Mouse (Mus musculus): ENCODE data around the gene Ccdc153. TPM values are rescaled to one million over a fixed set of nuclear protein-coding genes. Genes with fewer than 3 reads are reported as not detected.

Ccdc153 gene
- total and polyA plus RNA-seq, 3 experiments = not detected

DNA sequence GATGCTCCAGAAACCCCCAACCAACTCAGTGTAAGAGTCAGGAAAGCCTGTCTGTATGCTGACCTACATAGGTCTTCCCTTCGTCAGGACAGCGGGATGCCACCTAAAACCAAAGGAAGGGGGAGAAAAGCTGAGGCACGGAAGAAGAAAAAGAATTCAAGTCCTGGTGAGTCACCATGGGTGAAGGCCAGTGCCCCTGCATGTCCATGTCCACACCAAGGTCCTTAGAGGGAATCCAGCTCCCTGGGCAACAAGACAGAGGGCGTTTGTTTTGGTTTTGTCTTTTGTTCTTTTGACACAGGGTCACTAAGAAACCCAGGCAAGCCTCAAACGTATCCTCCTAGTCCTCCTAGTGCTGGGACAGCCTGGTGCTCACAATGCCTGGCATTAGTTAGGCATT, 435 bp downstream of the Ccdc153 start:
- H3K27ac ChIP-seq (ENCODE audit: control insufficient read depth, low read depth, low read length) = no peak overlapping the region
- H3K9ac ChIP-seq (ENCODE audit: control insufficient read depth, low read depth, low read length, poor library complexity, severe bottlenecking) = no peak overlapping the region
- no peaks in the 10 kb centered on the region for H3K9me3 ChIP-seq (replicated peaks; ENCODE audit: insufficient read depth, low read length)
- no peaks in the 10 kb centered on the region for H3K27me3 ChIP-seq (ENCODE audit: control insufficient read depth in 1 of 2, insufficient read depth in 2 of 2, low read length in 2 of 2)
- no peaks in the 10 kb centered on the region for H3K36me3 ChIP-seq (ENCODE audit: control insufficient read depth in 1 of 2, insufficient read depth in 2 of 2, low read length in 2 of 2)
- H3K4me1 ChIP-seq (ENCODE audit: control insufficient read depth in 1 of 2, insufficient read depth in 2 of 2, low read length in 2 of 2) = no peaks in the 10 kb centered on the region
- no peak overlapping the region for H3K4me3 ChIP-seq (ENCODE audit: control insufficient read depth in 1 of 2, insufficient read depth in 1 of 2, low read depth in 2 of 2, low read length in 2 of 2)
- no peak for DNase-seq (ENCODE audit: low read depth, low spot score)
- no peaks in the 10 kb centered on the region for H3K79me2 ChIP-seq (ENCODE audit: control insufficient read depth, insufficient read depth, low read length, poor library complexity)
- TF ChIP-seq MAX (IDR thresholded peaks at IDR 0.05; ENCODE audit: low read length) (no peak), KAT2A (conservative IDR thresholded peaks at IDR 0.05; ENCODE audit: low read depth, low read length) (no peak), CHD1 (IDR thresholded peaks at IDR 0.05; ENCODE audit: low read depth, low read length) (no peak), GABPA (IDR thresholded peaks at IDR 0.05; ENCODE audit: low read depth, low read length) (no peak), E2F4 (IDR thresholded peaks at IDR 0.05; ENCODE audit: borderline replicate concordance, low read depth, low read length) (no peak), UBTF (IDR thresholded peaks at IDR 0.05; ENCODE audit: borderline replicate concordance, insufficient read depth, low read depth, low read length) (no peak), POLR2AphosphoS2 (IDR thresholded peaks at IDR 0.05; ENCODE audit: low read length) (no peak), RAD21 (IDR thresholded peaks at IDR 0.05; ENCODE audit: low read depth, low read length) (no peak), NELFE (IDR thresholded peaks at IDR 0.05; ENCODE audit: low read depth, low read length) (no peak), ZC3H11A (IDR thresholded peaks at IDR 0.05; ENCODE audit: low read depth, low read length) (no peak), ELF1 (IDR thresholded peaks at IDR 0.05; ENCODE audit: low read depth, low read length) (no peak), MYC (IDR thresholded peaks at IDR 0.05; ENCODE audit: low read depth, low read length) (no peak), SIN3A (IDR thresholded peaks at IDR 0.05; ENCODE audit: low read length) (no peak), ZKSCAN1 (IDR thresholded peaks at IDR 0.05; ENCODE audit: low read depth, low read length) (no peak), ZMIZ1 (IDR thresholded peaks at IDR 0.05; ENCODE audit: low read depth, low read length) (no peak), MAZ (IDR thresholded peaks at IDR 0.05; ENCODE audit: low read depth, low read length) (no peak), USF2 (IDR thresholded peaks at IDR 0.05; ENCODE audit: borderline replicate concordance in 1 of 2, insufficient read depth in 1 of 2, low read depth in 1 of 2, low read length in 2 of 2) (no peak), MAFK (IDR thresholded peaks at IDR 0.05; ENCODE audit: borderline replicate concordance, low read depth, low read length) (no peak)

- no peaks in the 10 kb centered on the region for H3K79me2 ChIP-seq (ENCODE audit: control insufficient read depth, insufficient read depth, low read length, poor library complexity)
- DNase-seq (ENCODE audit: low read depth, low spot score) = no peak
- no peaks in the 10 kb centered on the region for H3K36me3 ChIP-seq (ENCODE audit: control insufficient read depth in 1 of 2, insufficient read depth in 2 of 2, low read length in 2 of 2)
- H3K27me3 ChIP-seq (ENCODE audit: control insufficient read depth in 1 of 2, insufficient read depth in 2 of 2, low read length in 2 of 2) = no peaks in the 10 kb centered on the region
- H3K27ac ChIP-seq (ENCODE audit: control insufficient read depth, low read depth, low read length) = no peak overlapping the region
- H3K4me3 ChIP-seq (ENCODE audit: control insufficient read depth in 1 of 2, insufficient read depth in 1 of 2, low read depth in 2 of 2, low read length in 2 of 2) = no peak overlapping the region
- H3K9ac ChIP-seq (ENCODE audit: control insufficient read depth, low read depth, low read length, poor library complexity, severe bottlenecking) = no peak overlapping the region
- TF ChIP-seq MAX (IDR thresholded peaks at IDR 0.05; ENCODE audit: low read length) (no peak), JUND (IDR thresholded peaks at IDR 0.05; ENCODE audit: low read depth, low read length) (no peak), BHLHE40 (IDR thresholded peaks at IDR 0.05; ENCODE audit: borderline replicate concordance, low read depth, low read length) (no peak), ZNF384 (IDR thresholded peaks at IDR 0.05; ENCODE audit: low read depth, low read length) (no peak), GATA1 (IDR thresholded peaks at IDR 0.05; ENCODE audit: low read depth, low read length) (no peak), POLR2A (IDR thresholded peaks at IDR 0.05; ENCODE audit: control insufficient read depth in 1 of 2, insufficient read depth in 1 of 2, low read depth in 1 of 2, low read length in 2 of 2, poor library complexity in 1 of 2) (no peak), GABPA (IDR thresholded peaks at IDR 0.05; ENCODE audit: low read depth, low read length) (no peak), ELF1 (IDR thresholded peaks at IDR 0.05; ENCODE audit: low read depth, low read length) (no peak), RCOR1 (IDR thresholded peaks at IDR 0.05; ENCODE audit: low read depth, low read length) (no peak), POLR2AphosphoS5 (IDR thresholded peaks at IDR 0.05; ENCODE audit: borderline replicate concordance, low read depth, low read length) (no peak), SIN3A (IDR thresholded peaks at IDR 0.05; ENCODE audit: low read length) (no peak), ETS1 (IDR thresholded peaks at IDR 0.05; ENCODE audit: low read depth, low read length) (no peak), MXI1 (IDR thresholded peaks at IDR 0.05; ENCODE audit: low read depth, low read length) (no peak), MYB (IDR thresholded peaks at IDR 0.05; ENCODE audit: low read depth, low read length) (no peak)
- H3K9me3 ChIP-seq (replicated peaks; ENCODE audit: insufficient read depth, low read length) = no peaks in the 10 kb centered on the region
- no peaks in the 10 kb centered on the region for H3K4me1 ChIP-seq (ENCODE audit: control insufficient read depth in 1 of 2, insufficient read depth in 2 of 2, low read length in 2 of 2)
Measured at GRCm38 (mm10) chr9:44241418-44241817, 942 bp downstream of the Ccdc153 start.

Measured in MEL (cell line).